Mouse (Mus musculus) kidney, postnatal 0 days (tissue): Measurements from ENCODE around the gene Ablim2. TPM values are rescaled to one million over a fixed set of nuclear protein-coding genes. Genes with fewer than 3 reads are reported as not detected.

Experiments used
- ATAC-seq: fragments of 200-750 bp; cut with Nextera tagmentation; replicated peaks from 2 replicates; pipeline ENCODE4 v1.8.0; 2017; ENCODE audit warnings: low read depth, moderate number of reproducible peaks, moderate TSS enrichment, moderate library complexity; ENCODE audit not compliant: low FRiP score
- DNase-seq: peaks from one replicate; pipeline ENCODE4 v3.0.0-alpha.2; 2016; ENCODE audit warnings: low spot score
- H3K27ac ChIP-seq: fragments of 300-500 bp; sonication (generic); 2 replicates; pipeline ENCODE4 v1.5.1; 2014; ENCODE audit warnings: mild to moderate bottlenecking
- H3K27me3 ChIP-seq: fragments of 300-500 bp; sonication (generic); 2 replicates; pipeline ENCODE4 v1.6.1; 2014; ENCODE audit warnings: low read length, mixed read lengths; ENCODE audit not compliant: insufficient read depth
- H3K36me3 ChIP-seq: fragments of 300-500 bp; sonication (generic); 2 replicates; pipeline ENCODE4 v1.6.1; 2014; ENCODE audit warnings: low read length, mixed read lengths; ENCODE audit not compliant: insufficient read depth
- H3K4me1 ChIP-seq: fragments of 300-500 bp; sonication (generic); replicated peaks from 2 replicates; pipeline ENCODE4 v1.6.1; 2014; ENCODE audit warnings: antibody characterized with exemption, low read length, mixed read lengths; ENCODE audit not compliant: insufficient read depth
- H3K4me2 ChIP-seq: fragments of 300-500 bp; sonication (generic); 2 replicates; pipeline ENCODE4 v1.6.1; 2014; ENCODE audit warnings: mild to moderate bottlenecking, low read length, moderate library complexity, mixed read lengths
- H3K4me3 ChIP-seq: fragments of 300-500 bp; sonication (generic); replicated peaks from 2 replicates; pipeline ENCODE4 v1.5.1; 2014; ENCODE audit warnings: low read depth, low read length
- H3K9ac ChIP-seq: fragments of 300-500 bp; sonication (generic); 2 replicates; pipeline ENCODE4 v1.6.1; 2014; ENCODE audit warnings: low read depth, low read length
- H3K9me3 ChIP-seq: fragments of 300-500 bp; sonication (generic); replicated peaks from 2 replicates; pipeline ENCODE4 v1.6.1; 2016; ENCODE audit warnings: low read length, inconsistent platforms, mixed read lengths
- CTCF ChIP-seq: IDR thresholded peaks from 2 replicates; pipeline ENCODE4 v1.5.1; 2016; ENCODE audit warnings: antibody characterized with exemption, low read depth, mild to moderate bottlenecking, moderate library complexity
- WGBS: fragments of 180-500 bp; shearing (Covaris S2); extraction: QIAGEN DNeasy Blood & Tissue Kit; methylation state at CpG from one replicate; pipeline ENCODE4 v1.1.7; 2014; 5-methylcytosine and 5-hydroxymethylcytosine counted together
- polyA plus RNA-seq: library from polyadenylated mRNA; unstranded; fragments of >200 nt; fragmentation: Nextera tagmentation; extraction: Ambion mirVana; gene quantifications from 2 replicates; pipeline ENCODE4 v1.2.1, GENCODE M21; 2015

The Ablim2 gene
- polyA plus RNA-seq, 1 experiment from 2014 or later = 3.9 TPM

DNA sequence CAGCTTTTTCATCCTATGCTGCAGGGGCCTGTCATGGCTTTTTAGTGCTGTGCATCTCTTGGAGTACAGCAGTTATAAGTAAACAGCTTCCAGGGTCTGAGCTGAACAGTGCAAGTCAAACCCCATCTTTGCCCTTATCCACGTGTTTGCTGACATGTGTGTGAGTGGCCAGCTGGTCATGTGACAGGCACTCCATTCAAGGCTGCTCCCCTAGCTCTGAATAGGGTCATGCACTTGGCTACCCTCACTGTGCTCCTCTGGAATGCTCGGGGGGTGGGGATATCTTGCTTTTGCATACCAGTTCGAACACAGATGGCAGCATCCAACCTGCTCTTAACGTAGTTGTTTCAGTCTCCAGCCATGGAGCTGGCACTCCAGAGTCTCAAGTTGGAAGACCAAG is 115.7 kb downstream of the Ablim2 start:
- ATAC-seq = no peak
- WGBS = 26% methylated on average over 4 of the region's 4 CpGs

DNA sequence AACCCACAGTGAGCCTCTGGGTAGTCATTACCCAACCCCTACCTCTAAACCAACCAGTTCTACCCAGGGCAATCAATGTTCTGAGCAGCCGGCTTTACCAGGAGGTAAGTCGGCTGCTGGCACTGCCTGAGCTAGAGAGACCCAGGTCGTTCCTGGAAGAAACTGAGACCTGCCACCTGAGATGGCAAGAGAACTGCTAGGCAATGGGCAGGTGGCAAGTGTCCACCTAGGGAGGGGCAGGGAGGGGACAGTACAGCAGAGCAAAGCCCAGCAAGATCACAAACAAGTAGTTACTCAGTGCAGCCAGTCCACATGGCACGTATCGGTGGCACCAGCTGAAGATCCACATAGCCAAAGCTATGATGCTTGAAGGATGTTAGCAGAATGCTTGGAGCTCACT is 118.6 kb downstream of the Ablim2 start:
- Histone ChIP-seq H3K4me1 (no peaks in the 10 kb centered on the region), H3K9ac (no peak overlapping the region), H3K4me3 (no peak overlapping the region), H3K4me2 (no peak overlapping the region), H3K27ac (no peak overlapping the region), H3K36me3 (no peaks in the 10 kb centered on the region), H3K27me3 (no peaks in the 10 kb centered on the region), H3K9me3 (no peaks in the 10 kb centered on the region)
- WGBS = 88% methylated on average over 5 of the region's 5 CpGs
- no peak for ATAC-seq
- DNase-seq = no peak
- TF ChIP-seq CTCF = no peak

More for the DNA sequence above, 115.7 kb downstream of the Ablim2 start:
- Histone ChIP-seq H3K9ac (no peak overlapping the region), H3K4me3 (no peak overlapping the region), H3K27ac (no peak overlapping the region), H3K36me3 (no peaks in the 10 kb centered on the region), H3K27me3 (no peaks in the 10 kb centered on the region), H3K9me3 (no peaks in the 10 kb centered on the region), H3K4me2 (no peak overlapping the region), H3K4me1 (no peaks in the 10 kb centered on the region)
- no peak for DNase-seq
- no peak for TF ChIP-seq CTCF

DNA sequence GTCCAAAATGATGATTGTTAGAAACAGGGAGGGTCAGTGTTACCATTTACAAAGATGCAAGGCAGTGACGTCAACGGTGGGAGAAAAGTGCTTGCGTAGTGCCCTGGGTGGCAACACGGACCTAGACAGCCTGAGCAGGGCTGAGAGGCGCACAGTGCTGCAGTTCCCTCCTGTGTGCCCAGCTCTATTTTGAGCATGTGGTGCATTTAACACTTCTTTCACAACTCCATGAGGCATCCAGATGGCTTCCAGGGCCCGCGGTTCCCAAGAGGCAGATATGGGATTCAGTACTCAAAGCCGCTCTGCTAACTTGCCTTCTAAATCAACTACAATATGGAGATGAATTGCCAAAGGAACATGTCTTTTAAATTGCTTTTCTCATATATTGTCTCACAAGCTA is 121.5 kb downstream of the Ablim2 start:
- no peak overlapping the region for H3K27ac ChIP-seq
- no peak overlapping the region for H3K4me2 ChIP-seq
- ATAC-seq (no peak), DNase-seq (no peak)
- H3K9ac ChIP-seq = no peak overlapping the region
- TF ChIP-seq CTCF = no peak
- H3K36me3 ChIP-seq = no peaks in the 10 kb centered on the region
- H3K9me3 ChIP-seq = no peaks in the 10 kb centered on the region
- H3K4me1 ChIP-seq = no peaks in the 10 kb centered on the region
- no peak overlapping the region for H3K4me3 ChIP-seq
- 87% methylated on average over 8 of the region's 8 CpGs for WGBS
- no peaks in the 10 kb centered on the region for H3K27me3 ChIP-seq

DNA sequence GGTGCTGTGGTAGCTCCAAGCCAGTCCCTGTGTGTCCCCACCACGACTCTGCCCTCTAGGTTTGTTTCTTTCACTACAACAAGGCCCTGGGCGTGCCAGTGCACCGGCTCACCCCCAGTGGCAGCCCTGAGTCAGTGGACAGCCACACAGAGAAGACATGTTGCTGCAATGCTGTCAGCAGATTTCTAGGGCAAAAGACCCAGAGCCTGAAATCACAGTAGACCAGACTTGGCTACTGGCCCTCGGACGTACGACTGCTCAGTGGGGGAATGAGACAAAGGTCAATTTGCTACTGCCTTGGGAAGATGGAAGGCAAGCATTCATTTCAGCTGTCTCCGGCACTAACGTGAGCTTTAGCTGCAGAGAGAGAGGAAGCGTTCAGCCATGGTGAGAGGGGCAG is 124.7 kb downstream of the Ablim2 start:
- no peak for TF ChIP-seq CTCF
- H3K27ac ChIP-seq = no peak overlapping the region
- H3K4me3 ChIP-seq = no peak overlapping the region
- no peaks in the 10 kb centered on the region for H3K36me3 ChIP-seq
- no peaks in the 10 kb centered on the region for H3K27me3 ChIP-seq
- no peaks in the 10 kb centered on the region for H3K9me3 ChIP-seq
- DNase-seq (peak; percentile 31), ATAC-seq (peak; percentile 58)
- WGBS = 34% methylated on average over 9 of the region's 9 CpGs
- no peak overlapping the region for H3K9ac ChIP-seq
- no peaks in the 10 kb centered on the region for H3K4me1 ChIP-seq
- H3K4me2 ChIP-seq = no peak overlapping the region

DNA sequence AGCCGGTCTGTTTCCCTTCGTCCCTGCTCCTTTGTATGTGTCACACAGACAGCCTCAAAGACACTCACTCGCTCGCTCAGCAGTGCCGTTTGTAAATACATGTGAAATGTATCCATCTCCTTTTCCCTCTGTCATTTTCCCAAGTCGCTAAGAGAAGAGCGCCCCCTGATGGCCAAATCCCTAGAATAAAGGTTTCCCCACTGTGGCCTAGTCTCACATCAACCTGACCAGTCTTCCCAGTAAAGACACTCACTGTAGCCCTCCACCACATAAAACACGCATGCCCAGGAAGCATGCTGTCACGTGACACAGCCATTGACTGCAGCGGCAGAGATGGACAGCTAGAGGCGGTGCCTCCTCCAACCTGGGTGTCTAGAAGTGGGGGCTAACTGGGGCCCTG is 126.6 kb downstream of the Ablim2 start:
- no peak overlapping the region for H3K4me2 ChIP-seq
- no peaks in the 10 kb centered on the region for H3K4me1 ChIP-seq
- no peak overlapping the region for H3K4me3 ChIP-seq
- TF ChIP-seq CTCF = peak; percentile 68
- ATAC-seq (no peak), DNase-seq (peak; percentile 71)
- H3K36me3 ChIP-seq = no peaks in the 10 kb centered on the region
- H3K27me3 ChIP-seq = no peaks in the 10 kb centered on the region
- no peak overlapping the region for H3K27ac ChIP-seq
- H3K9ac ChIP-seq = no peak overlapping the region
- 37% methylated on average over 11 of the region's 11 CpGs for WGBS
- no peaks in the 10 kb centered on the region for H3K9me3 ChIP-seq

DNA sequence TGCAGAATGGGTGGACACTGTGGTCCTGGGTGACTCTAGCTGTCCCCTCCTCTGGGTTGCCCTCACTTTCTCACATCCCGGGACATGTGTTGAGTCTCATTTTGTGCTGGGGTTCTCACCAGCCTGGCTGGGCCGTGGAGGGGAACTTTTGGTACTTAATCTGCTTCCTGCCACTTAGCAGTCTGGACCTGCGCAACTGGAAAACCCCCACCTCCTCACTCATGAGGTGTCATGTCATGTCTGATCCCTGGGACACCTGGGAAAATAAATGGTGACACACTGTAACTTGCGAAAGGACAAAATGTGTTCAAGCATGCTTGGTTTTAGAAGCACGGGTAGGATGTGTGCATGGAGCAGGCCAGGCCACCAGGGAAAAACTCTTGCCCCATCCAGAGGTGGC is 127.0 kb downstream of the Ablim2 start:
- WGBS = 90% methylated on average over 5 of the region's 5 CpGs

DNA sequence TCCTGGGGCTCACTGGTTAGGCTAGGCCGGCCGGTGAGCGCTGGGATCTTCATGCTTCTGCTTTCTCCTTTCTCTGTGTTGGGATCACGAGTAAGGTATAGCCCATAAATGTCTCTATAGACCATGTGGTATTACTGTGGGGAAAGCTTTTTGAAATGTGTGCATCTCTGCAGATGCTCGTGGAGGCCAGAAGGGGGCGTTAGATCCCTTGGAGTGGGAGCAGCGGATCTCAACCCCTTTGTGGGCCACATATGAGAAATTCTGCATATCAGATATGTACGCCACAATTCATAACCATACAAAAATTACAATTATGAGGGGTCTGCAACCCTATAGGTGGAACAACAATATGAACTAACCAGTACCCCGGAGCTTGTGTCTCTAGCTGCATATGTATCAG is 131.3 kb downstream of the Ablim2 start:
- TF ChIP-seq CTCF = peak; percentile 84
- no peaks in the 10 kb centered on the region for H3K36me3 ChIP-seq
- no peak overlapping the region for H3K27ac ChIP-seq
- 55% methylated on average over 9 of the region's 9 CpGs for WGBS
- ATAC-seq (no peak), DNase-seq (peak; percentile 64)
- no peak overlapping the region for H3K9ac ChIP-seq
- no peaks in the 10 kb centered on the region for H3K4me1 ChIP-seq
- no peaks in the 10 kb centered on the region for H3K9me3 ChIP-seq
- H3K4me2 ChIP-seq = no peak overlapping the region
- H3K27me3 ChIP-seq = no peaks in the 10 kb centered on the region
- H3K4me3 ChIP-seq = no peak overlapping the region

More for the DNA sequence above, 127.0 kb downstream of the Ablim2 start:
- H3K27me3 ChIP-seq = no peaks in the 10 kb centered on the region
- ATAC-seq = no peak
- TF ChIP-seq CTCF = no peak
- H3K9ac ChIP-seq = no peak overlapping the region
- no peaks in the 10 kb centered on the region for H3K4me1 ChIP-seq
- DNase-seq = no peak
- no peak overlapping the region for H3K27ac ChIP-seq
- no peak overlapping the region for H3K4me2 ChIP-seq
- H3K9me3 ChIP-seq = no peaks in the 10 kb centered on the region
- no peaks in the 10 kb centered on the region for H3K36me3 ChIP-seq
- no peak overlapping the region for H3K4me3 ChIP-seq
